Mouse (Mus musculus) intestine, embryonic 14.5 days (tissue): ENCODE measurements around the gene Klhl11. TPM values are rescaled to one million over a fixed set of nuclear protein-coding genes. Genes with fewer than 3 reads are reported as not detected.

Experiments used
- ATAC-seq: fragments of 200-750 bp; cut with Nextera tagmentation; replicated peaks from 2 replicates; pipeline ENCODE4 v1.8.0; 2017; ENCODE audit warnings: low read depth, moderate number of reproducible peaks, moderate TSS enrichment, moderate library complexity; ENCODE audit not compliant: low FRiP score, low TSS enrichment
- DNase-seq: peaks from one replicate; pipeline ENCODE4 v3.0.0-alpha.2; 2018; ENCODE audit warnings: low spot score
- H3K27ac ChIP-seq: fragments of 300-500 bp; sonication (generic); 2 replicates; pipeline ENCODE4 v1.5.1; 2014; ENCODE audit warnings: low read depth, mild to moderate bottlenecking, control low read depth
- H3K27me3 ChIP-seq: fragments of 300-500 bp; sonication (generic); replicated peaks from 2 replicates; pipeline ENCODE4 v1.6.1; 2014; ENCODE audit warnings: low read length, control low read depth; ENCODE audit not compliant: control insufficient read depth, insufficient read depth
- H3K36me3 ChIP-seq: fragments of 300-500 bp; sonication (generic); 2 replicates; pipeline ENCODE4 v1.6.1; 2014; ENCODE audit warnings: low read length, control low read depth; ENCODE audit not compliant: control insufficient read depth, insufficient read depth
- H3K4me1 ChIP-seq: fragments of 300-500 bp; sonication (generic); replicated peaks from 2 replicates; pipeline ENCODE4 v1.6.1; 2014; ENCODE audit warnings: low read length, control low read depth, mixed read lengths; ENCODE audit not compliant: control insufficient read depth, insufficient read depth
- H3K4me2 ChIP-seq: fragments of 300-500 bp; sonication (generic); 2 replicates; pipeline ENCODE4 v1.6.1; 2014; ENCODE audit warnings: low read length
- H3K4me3 ChIP-seq: fragments of 300-500 bp; sonication (generic); 2 replicates; pipeline ENCODE4 v1.5.1; 2014; ENCODE audit warnings: low read depth, low read length, control low read depth, mixed read lengths
- H3K9ac ChIP-seq: fragments of 300-500 bp; sonication (generic); 2 replicates; pipeline ENCODE4 v1.6.1; 2014; ENCODE audit warnings: mild to moderate bottlenecking, low read length
- H3K9me3 ChIP-seq: fragments of 300-500 bp; sonication (generic); 2 replicates; pipeline ENCODE4 v1.6.1; 2016; ENCODE audit warnings: low read length, control low read depth; ENCODE audit not compliant: control insufficient read depth
- WGBS: fragments of 180-500 bp; shearing (Covaris S2); extraction: QIAGEN DNeasy Blood & Tissue Kit; methylation state at CpG from one replicate; pipeline ENCODE4 v1.1.7; 2014; 5-methylcytosine and 5-hydroxymethylcytosine counted together
- polyA plus RNA-seq: library from polyadenylated mRNA; unstranded; fragments of >200 nt; fragmentation: Nextera tagmentation; extraction: Ambion mirVana; gene quantifications from 2 replicates; pipeline ENCODE4 v1.2.1, GENCODE M21; 2014

Gene Klhl11
- polyA plus RNA-seq, 1 experiment from 2014 or later: 9.6 TPM

- H3K27me3 ChIP-seq: no peaks in the 10 kb centered on the region
- H3K27ac ChIP-seq: no peak overlapping the region
- H3K4me2 ChIP-seq: no peak overlapping the region
- no peaks in the 10 kb centered on the region for H3K9me3 ChIP-seq
- no peak overlapping the region for H3K9ac ChIP-seq
- peaks cover 93% of the 10 kb centered on the region for H3K36me3 ChIP-seq
- no peaks in the 10 kb centered on the region; the same call in 1 of the 2 replicates for H3K4me1 ChIP-seq
- H3K4me3 ChIP-seq: no peak overlapping the region
- WGBS: 90% methylated on average over 1 of the region's 1 CpGs
- DNase-seq: no peak
- no peak for ATAC-seq
Observed at GRCm38 (mm10) chr11:100512384-100512783, 39.8 kb upstream of the Klhl11 start.

GRCm38 (mm10) chr11:100510556-100510955 lies 38.0 kb upstream of the Klhl11 start:
- Histone ChIP-seq H3K9ac (no peak overlapping the region), H3K4me2 (no peak overlapping the region), H3K9me3 (no peaks in the 10 kb centered on the region), H3K36me3 (peaks cover 90% of the 10 kb centered on the region), H3K27ac (no peak overlapping the region), H3K27me3 (no peaks in the 10 kb centered on the region), H3K4me1 (no peaks in the 10 kb centered on the region), H3K4me3 (no peak overlapping the region)
- 88% methylated on average over 2 of the region's 2 CpGs for WGBS
- ATAC-seq (no peak), DNase-seq (no peak)

GRCm38 (mm10) chr11:100505997-100506396 lies 33.5 kb upstream of the Klhl11 start:
- no peak overlapping the region for H3K4me2 ChIP-seq
- DNase-seq: no peak
- H3K27ac ChIP-seq: no peak overlapping the region
- H3K4me3 ChIP-seq: no peak overlapping the region
- no peak overlapping the region for H3K9ac ChIP-seq
- H3K4me1 ChIP-seq: no peaks in the 10 kb centered on the region
- no peaks in the 10 kb centered on the region for H3K27me3 ChIP-seq
- H3K9me3 ChIP-seq: no peaks in the 10 kb centered on the region
- no peak for ATAC-seq
- 92% methylated on average over 8 of the region's 8 CpGs for WGBS
- H3K36me3 ChIP-seq: peaks cover 90% of the 10 kb centered on the region

GRCm38 (mm10) chr11:100504990-100505660 lies 32.6 kb upstream of the Klhl11 start:
- H3K9me3 ChIP-seq: no peaks in the 10 kb centered on the region
- ATAC-seq (no peak), DNase-seq (no peak)
- H3K4me2 ChIP-seq: no peak overlapping the region
- H3K27me3 ChIP-seq: no peaks in the 10 kb centered on the region
- no peaks in the 10 kb centered on the region for H3K4me1 ChIP-seq
- 93% methylated on average over 12 of the region's 12 CpGs for WGBS
- peaks cover 93% of the 10 kb centered on the region for H3K36me3 ChIP-seq
- no peak overlapping the region for H3K9ac ChIP-seq
- H3K27ac ChIP-seq: no peak overlapping the region
- no peak overlapping the region for H3K4me3 ChIP-seq

GRCm38 (mm10) chr11:100501321-100501720 lies 28.8 kb upstream of the Klhl11 start:
- H3K4me3 ChIP-seq: no peak overlapping the region
- no peak for ATAC-seq
- WGBS: 62% methylated on average over 6 of the region's 6 CpGs

GRCm38 (mm10) chr11:100500651-100501050 lies 28.1 kb upstream of the Klhl11 start:
- H3K9ac ChIP-seq: no peak overlapping the region
- H3K27ac ChIP-seq: no peak overlapping the region
- no peaks in the 10 kb centered on the region for H3K4me1 ChIP-seq
- 88% methylated on average over 7 of the region's 7 CpGs for WGBS
- H3K4me2 ChIP-seq: no peak overlapping the region
- no peaks in the 10 kb centered on the region for H3K9me3 ChIP-seq
- H3K36me3 ChIP-seq: peaks cover 99% of the 10 kb centered on the region
- DNase-seq: no peak
- H3K4me3 ChIP-seq: no peak overlapping the region
- no peak for ATAC-seq
- H3K27me3 ChIP-seq: no peaks in the 10 kb centered on the region

More at GRCm38 (mm10) chr11:100501321-100501720, 28.8 kb upstream of the Klhl11 start:
- no peaks in the 10 kb centered on the region for H3K27me3 ChIP-seq
- H3K36me3 ChIP-seq: peaks cover 99% of the 10 kb centered on the region
- no peak for DNase-seq
- H3K4me2 ChIP-seq: no peak overlapping the region
- H3K9ac ChIP-seq: no peak overlapping the region
- H3K27ac ChIP-seq: no peak overlapping the region
- H3K9me3 ChIP-seq: no peaks in the 10 kb centered on the region
- H3K4me1 ChIP-seq: no peaks in the 10 kb centered on the region

- H3K4me3 ChIP-seq: no peak overlapping the region
- 89% methylated on average over 3 of the region's 3 CpGs for WGBS
- no peaks in the 10 kb centered on the region for H3K9me3 ChIP-seq
- H3K9ac ChIP-seq: no peak overlapping the region
- no peaks in the 10 kb centered on the region for H3K4me1 ChIP-seq
- ATAC-seq: no peak
- DNase-seq: no peak
- H3K27ac ChIP-seq: no peak overlapping the region
- H3K4me2 ChIP-seq: no peak overlapping the region
- H3K27me3 ChIP-seq: no peaks in the 10 kb centered on the region
- H3K36me3 ChIP-seq: peaks cover 99% of the 10 kb centered on the region
Observed at GRCm38 (mm10) chr11:100500241-100500640, 27.7 kb upstream of the Klhl11 start.

- Histone ChIP-seq H3K4me3 (no peak overlapping the region), H3K36me3 (peaks cover 95% of the 10 kb centered on the region), H3K27me3 (no peaks in the 10 kb centered on the region), H3K9me3 (no peaks in the 10 kb centered on the region), H3K9ac (no peak overlapping the region), H3K4me1 (no peaks in the 10 kb centered on the region), H3K27ac (no peak overlapping the region), H3K4me2 (no peak overlapping the region)
- ATAC-seq: no peak
- DNase-seq: no peak
- WGBS: 92% methylated on average over 12 of the region's 12 CpGs
Observed at GRCm38 (mm10) chr11:100493771-100494170, 21.2 kb upstream of the Klhl11 start.

GRCm38 (mm10) chr11:100490951-100491350 lies 18.4 kb upstream of the Klhl11 start:
- no peak overlapping the region for H3K4me2 ChIP-seq
- WGBS: 91% methylated on average over 6 of the region's 6 CpGs

More at GRCm38 (mm10) chr11:100490951-100491350, 18.4 kb upstream of the Klhl11 start:
- no peak for ATAC-seq
- no peak overlapping the region for H3K4me3 ChIP-seq
- no peaks in the 10 kb centered on the region for H3K9me3 ChIP-seq
- no peak overlapping the region for H3K9ac ChIP-seq
- no peak overlapping the region for H3K27ac ChIP-seq
- DNase-seq: no peak
- peaks cover 94% of the 10 kb centered on the region for H3K36me3 ChIP-seq
- H3K4me1 ChIP-seq: no peaks in the 10 kb centered on the region
- H3K27me3 ChIP-seq: no peaks in the 10 kb centered on the region
